ENCODE assay signal across 8 mouse cellular contexts in genomic region chr17:44130429-44130828, GRCm38 (mm10). TPM values are rescaled to one million over a fixed set of nuclear protein-coding genes. Genes with fewer than 3 reads are reported as not detected.
A peak's percentile ranks its signal among the peaks of the same experiment; 100 is the strongest.
DNase-seq lines count a peak whose midpoint lies in the region; ATAC-seq and TF ChIP-seq lines count a peak whose summit lies in the region.

No protein-coding gene starts in this region.

- no peak for TF ChIP-seq POLR2A in embryonic fibroblast, embryonic 13.5 days (IDR thresholded peaks at IDR 0.05; ENCODE audit: low read depth, low read length)

- 15% methylated on average over 7 of the region's 7 CpGs for WGBS in kidney, embryonic 14.5 days
- WGBS in hindbrain, postnatal 0 days, result 16% methylated on average over 7 of the region's 7 CpGs
- WGBS in limb, embryonic 10.5 days, result 12% methylated on average over 7 of the region's 7 CpGs
- WGBS in neural tube, embryonic 15.5 days, result 15% methylated on average over 7 of the region's 7 CpGs

- DNase-seq in kidney, adult 11 months, result peak; percentile 35
- DNase-seq in brain, adult 2 months (ENCODE audit: low read depth, low spot score), result peak; percentile 77
- peak; percentile 82 for DNase-seq in hindbrain, postnatal 0 days (ENCODE audit: low spot score)
- peak; percentile 84 for DNase-seq in limb, embryonic 10.5 days (ENCODE audit: low spot score)
- peak; percentile 86 for DNase-seq in testis, postnatal 10 days (ENCODE audit: low spot score)

- H3K27me3 ChIP-seq in kidney, embryonic 14.5 days (ENCODE audit: control insufficient read depth, insufficient read depth, low read length), result no peaks in the 10 kb centered on the region
- H3K27me3 ChIP-seq in hindbrain, postnatal 0 days (ENCODE audit: insufficient read depth, low read length), result no peaks in the 10 kb centered on the region
- H3K27me3 ChIP-seq in limb, embryonic 10.5 days (ENCODE audit: low read depth, poor library complexity, severe bottlenecking), result no peaks in the 10 kb centered on the region
- H3K27me3 ChIP-seq in neural tube, embryonic 15.5 days (replicated peaks), result no peaks in the 10 kb centered on the region; the same call in 1 of the 2 replicates

- TF ChIP-seq CTCF in embryonic fibroblast, embryonic 13.5 days (IDR thresholded peaks at IDR 0.05; ENCODE audit: borderline replicate concordance, insufficient read depth, low read length), result peak; percentile 42; the same call in 1 of the 2 replicates
- peak; percentile 89 for TF ChIP-seq CTCF in hindbrain, postnatal 0 days (IDR thresholded peaks at IDR 0.05; ENCODE audit: low read depth)

- H3K4me1 ChIP-seq in kidney, embryonic 14.5 days (ENCODE audit: control insufficient read depth, insufficient read depth, low read length), result no peaks in the 10 kb centered on the region
- no peaks in the 10 kb centered on the region for H3K4me1 ChIP-seq in embryonic fibroblast, embryonic 13.5 days (ENCODE audit: control insufficient read depth, insufficient read depth, low read length)
- H3K4me1 ChIP-seq in hindbrain, postnatal 0 days (ENCODE audit: insufficient read depth, low read length), result no peaks in the 10 kb centered on the region
- H3K4me1 ChIP-seq in limb, embryonic 10.5 days, result no peaks in the 10 kb centered on the region
- no peaks in the 10 kb centered on the region for H3K4me1 ChIP-seq in neural tube, embryonic 15.5 days

- no peak overlapping the region for H3K4me3 ChIP-seq in kidney, embryonic 14.5 days (ENCODE audit: low read length)
- H3K4me3 ChIP-seq in embryonic fibroblast, embryonic 13.5 days (ENCODE audit: insufficient read depth, low read length), result no peak overlapping the region
- no peak overlapping the region for H3K4me3 ChIP-seq in hindbrain, postnatal 0 days (ENCODE audit: low read length)
- H3K4me3 ChIP-seq in limb, embryonic 10.5 days, result no peak overlapping the region
- H3K4me3 ChIP-seq in neural tube, embryonic 15.5 days (replicated peaks), result no peak overlapping the region

- H3K4me2 ChIP-seq in kidney, embryonic 14.5 days (replicated peaks; ENCODE audit: low read depth, low read length), result no peak overlapping the region
- H3K4me2 ChIP-seq in hindbrain, postnatal 0 days (ENCODE audit: low read depth, low read length), result no peak overlapping the region
- H3K4me2 ChIP-seq in neural tube, embryonic 15.5 days, result no peak overlapping the region

- no peak overlapping the region for H3K27ac ChIP-seq in kidney, embryonic 14.5 days (ENCODE audit: low read depth, low read length)
- H3K27ac ChIP-seq in embryonic fibroblast, embryonic 13.5 days (ENCODE audit: insufficient read depth, low read length), result no peak overlapping the region
- H3K27ac ChIP-seq in hindbrain, postnatal 0 days, result no peak overlapping the region
- no peak overlapping the region for H3K27ac ChIP-seq in limb, embryonic 10.5 days
- no peak overlapping the region for H3K27ac ChIP-seq in neural tube, embryonic 15.5 days (replicated peaks)

- no peaks in the 10 kb centered on the region for H3K36me3 ChIP-seq in kidney, embryonic 14.5 days (ENCODE audit: control insufficient read depth, insufficient read depth, low read length)
- no peaks in the 10 kb centered on the region for H3K36me3 ChIP-seq in hindbrain, postnatal 0 days (ENCODE audit: insufficient read depth, low read length)
- no peaks in the 10 kb centered on the region for H3K36me3 ChIP-seq in limb, embryonic 10.5 days
- no peaks in the 10 kb centered on the region for H3K36me3 ChIP-seq in neural tube, embryonic 15.5 days

- H3K9me3 ChIP-seq in kidney, embryonic 14.5 days (ENCODE audit: control insufficient read depth, low read length), result no peaks in the 10 kb centered on the region
- H3K9me3 ChIP-seq in hindbrain, postnatal 0 days (ENCODE audit: low read length), result no peaks in the 10 kb centered on the region
- H3K9me3 ChIP-seq in limb, embryonic 10.5 days (replicated peaks), result no peaks in the 10 kb centered on the region
- H3K9me3 ChIP-seq in neural tube, embryonic 15.5 days (replicated peaks), result no peaks in the 10 kb centered on the region

- H3K9ac ChIP-seq in kidney, embryonic 14.5 days (ENCODE audit: low read depth, low read length), result no peak overlapping the region
- H3K9ac ChIP-seq in hindbrain, postnatal 0 days (replicated peaks; ENCODE audit: low read length), result no peak overlapping the region
- no peak overlapping the region for H3K9ac ChIP-seq in neural tube, embryonic 15.5 days (replicated peaks)

- ATAC-seq in kidney, embryonic 14.5 days (ENCODE audit: low FRiP score, low TSS enrichment), result no peak
- ATAC-seq in hindbrain, postnatal 0 days, result 0 out of 2 replicates have a peak, but pooled peaks have one; percentile 43
- ATAC-seq in neural tube, embryonic 15.5 days (ENCODE audit: low FRiP score), result peak; percentile 63; the same call in 1 of the 2 replicates

RNA-seq across cellular contexts. Expression of gene Enpp4, which starts 24.8 kb away (rescaled TPM):
- polyA plus RNA-seq in kidney, embryonic 14.5 days (2014; fragmentation: Nextera tagmentation; extraction: Ambion mirVana), result 3.0 and 5.4 TPM in 2 replicates
- 5.1 and 8.6 TPM in 2 replicates for polyA plus RNA-seq in embryonic fibroblast, embryonic 13.5 days (2011; ENCODE audit: insufficient read length, low read depth, missing spikeins)
- total RNA-seq in hindbrain, postnatal 0 days (2014; rRNA removed), result 5.1 and 5.5 TPM in 2 replicates
- polyA plus RNA-seq in hindbrain, postnatal 0 days (2015; fragmentation: Nextera tagmentation; extraction: Ambion mirVana), result 6.1 and 6.4 TPM in 2 replicates
- polyA plus RNA-seq in limb, embryonic 10.5 days (2016; fragmentation: Nextera tagmentation; extraction: Ambion mirVana), result 2.0 and 2.4 TPM in 2 replicates
- 6.1 and 9.8 TPM in 2 replicates for polyA plus RNA-seq in neural tube, embryonic 15.5 days (2015; fragmentation: Nextera tagmentation; extraction: Ambion mirVana)

RNA-seq across cellular contexts. Expression of gene Enpp5, which starts 51.8 kb away (rescaled TPM):
- 11.8 and 12.5 TPM in 2 replicates for polyA plus RNA-seq in kidney, embryonic 14.5 days (2014; fragmentation: Nextera tagmentation; extraction: Ambion mirVana)
- polyA plus RNA-seq in embryonic fibroblast, embryonic 13.5 days (2011; ENCODE audit: insufficient read length, low read depth, missing spikeins), result 35.6 and 44.1 TPM in 2 replicates
- 119 and 133 TPM in 2 replicates for total RNA-seq in hindbrain, postnatal 0 days (2014; rRNA removed)
- 96.2 and 113 TPM in 2 replicates for polyA plus RNA-seq in hindbrain, postnatal 0 days (2015; fragmentation: Nextera tagmentation; extraction: Ambion mirVana)
- polyA plus RNA-seq in limb, embryonic 10.5 days (2016; fragmentation: Nextera tagmentation; extraction: Ambion mirVana), result 4.6 and 7.9 TPM in 2 replicates
- polyA plus RNA-seq in neural tube, embryonic 15.5 days (2015; fragmentation: Nextera tagmentation; extraction: Ambion mirVana), result 107 and 114 TPM in 2 replicates

RNA-seq across cellular contexts. Expression of gene Clic5, which starts 58.0 kb away (rescaled TPM):
- polyA plus RNA-seq in kidney, embryonic 14.5 days (2014; fragmentation: Nextera tagmentation; extraction: Ambion mirVana), result 1.9 and 5.5 TPM in 2 replicates
- polyA plus RNA-seq in embryonic fibroblast, embryonic 13.5 days (2011; ENCODE audit: insufficient read length, low read depth, missing spikeins), result 0.13 and 0.23 TPM in 2 replicates
- 0.78 and 1.5 TPM in 2 replicates for total RNA-seq in hindbrain, postnatal 0 days (2014; rRNA removed)
- 0.39 and 0.69 TPM in 2 replicates for polyA plus RNA-seq in hindbrain, postnatal 0 days (2015; fragmentation: Nextera tagmentation; extraction: Ambion mirVana)
- polyA plus RNA-seq in limb, embryonic 10.5 days (2016; fragmentation: Nextera tagmentation; extraction: Ambion mirVana), result 0.06 TPM in 1 of 2 replicates, not detected in the other
- 0.35 and 3.5 TPM in 2 replicates for polyA plus RNA-seq in neural tube, embryonic 15.5 days (2015; fragmentation: Nextera tagmentation; extraction: Ambion mirVana)

Comparison
In these comparisons a context has a peak if more than half of its experiments do, and no peak if none do; other contexts are left out.
1. DNase-seq: peak in every context shown above with its lines; median percentile 86 in testis, postnatal 10 days; 84 in limb, embryonic 10.5 days; 82 in hindbrain, postnatal 0 days; 77 in brain, adult 2 months; 35 in kidney, adult 11 months.